Mouse (Mus musculus): ENCODE results near the gene Prkrip1.

DNA sequence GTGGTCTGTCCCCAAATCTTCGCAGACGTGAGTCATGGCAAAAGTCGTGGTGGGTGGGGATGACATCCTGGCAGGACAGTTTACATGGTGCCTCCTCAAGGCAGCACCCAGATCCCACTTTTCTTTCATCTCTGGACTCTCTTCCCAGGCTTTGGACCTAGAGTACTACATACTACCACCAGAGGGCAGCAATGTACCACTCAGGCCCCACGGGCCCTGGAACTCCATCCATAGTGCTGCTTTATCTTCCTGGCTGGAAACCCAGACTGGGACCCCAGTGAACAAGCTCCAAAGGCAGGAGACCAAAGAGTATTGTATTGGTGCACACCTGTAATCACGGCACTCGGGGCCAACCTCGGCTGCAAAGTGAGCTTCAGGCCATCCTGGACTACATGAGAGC, 3.1 kb upstream of the Prkrip1 start:
- no peak for TF ChIP-seq MAFK (IDR thresholded peaks at IDR 0.05; ENCODE audit: insufficient read depth, low read depth, low read length)
- peak; percentile 72; the same call in 1 of the 2 replicates for TF ChIP-seq ZC3H11A (IDR thresholded peaks at IDR 0.05; ENCODE audit: borderline replicate concordance, low read depth, low read length)
- TF ChIP-seq ZNF384 (IDR thresholded peaks at IDR 0.05; ENCODE audit: low read depth, low read length), result no peak
- no peak for TF ChIP-seq HCFC1 (IDR thresholded peaks at IDR 0.05; ENCODE audit: borderline replicate concordance, insufficient read depth, low read length)
- TF ChIP-seq CHD2 (IDR thresholded peaks at IDR 0.05; ENCODE audit: low read depth, low read length), result no peak
